Mouse (Mus musculus) heart, postnatal 14 days (tissue): ENCODE results near the gene Gm13283. TPM values are rescaled to one million over a fixed set of nuclear protein-coding genes. Genes with fewer than 3 reads are reported as not detected.

Experiments
- total RNA-seq, 2 experiments: library from RNA; stranded (reverse); gene quantifications; 2 replicates each; pipeline ENCODE4 v1.2.3; 2021

Gm13283 gene
- total RNA-seq, 2 experiments from 2014 or later = not detected

Other genes with a start within 250 kb of the Gm13283 start
- gene Ifnb1, start 237.3 kb upstream of the Gm13283 start, total RNA-seq = not detected
- gene Ifna15, start 201.9 kb upstream of the Gm13283 start, total RNA-seq = not detected
- not detected for gene Ifna14, start 188.3 kb upstream of the Gm13283 start, total RNA-seq
- not detected for gene Ifna9, start 167.7 kb upstream of the Gm13283 start, total RNA-seq
- not detected for gene Ifna12, start 156.7 kb upstream of the Gm13283 start, total RNA-seq
- gene C87499, start 125.7 kb upstream of the Gm13283 start, total RNA-seq = not detected
- gene Ifna13, start 115.7 kb upstream of the Gm13283 start, total RNA-seq = not detected
- not detected for gene Ifna16, start 83.2 kb upstream of the Gm13283 start, total RNA-seq
- not detected for gene Ifna2, start 76.2 kb upstream of the Gm13283 start, total RNA-seq
- not detected for gene Ifnab, start 68.8 kb upstream of the Gm13283 start, total RNA-seq
- gene Gm26566, start 38.3 kb upstream of the Gm13283 start, total RNA-seq = 1 to 10 TPM in 1 of 2 experiments, under 1 TPM in 1; 0.22 to 1.0 TPM
- gene Klhl9, start 37.7 kb upstream of the Gm13283 start, total RNA-seq = 10 to 100 TPM; 73.9 to 75.5 TPM
- not detected for gene Gm13271, start 5.3 kb upstream of the Gm13283 start, total RNA-seq
- gene Gm13290, start 13.7 kb downstream of the Gm13283 start, total RNA-seq = not detected
- gene Gm13289, start 16.8 kb downstream of the Gm13283 start, total RNA-seq = not detected
- not detected for gene Gm13272, start 19.7 kb downstream of the Gm13283 start, total RNA-seq
- not detected for gene Ifnz, start 22.0 kb downstream of the Gm13283 start, total RNA-seq
- not detected for gene Gm13276, start 25.6 kb downstream of the Gm13283 start, total RNA-seq
- not detected for gene Gm13277, start 28.5 kb downstream of the Gm13283 start, total RNA-seq
- gene Gm13278, start 31.4 kb downstream of the Gm13283 start, total RNA-seq = not detected
- not detected for gene Gm13275, start 34.4 kb downstream of the Gm13283 start, total RNA-seq
- not detected for gene Gm13279, start 37.3 kb downstream of the Gm13283 start, total RNA-seq
- gene Gm13285, start 39.5 kb downstream of the Gm13283 start, total RNA-seq = under 1 TPM; 0.19 to 0.22 TPM
- gene Gm13287, start 43.1 kb downstream of the Gm13283 start, total RNA-seq = not detected
- not detected for gene Gm13288, start 45.4 kb downstream of the Gm13283 start, total RNA-seq
- not detected for gene Ifna7, start 56.1 kb downstream of the Gm13283 start, total RNA-seq
- not detected for gene Ifna11, start 59.8 kb downstream of the Gm13283 start, total RNA-seq
- gene Ifna6, start 67.3 kb downstream of the Gm13283 start, total RNA-seq = not detected
- not detected for gene Ifna5, start 75.4 kb downstream of the Gm13283 start, total RNA-seq
- not detected for gene Ifna4, start 81.7 kb downstream of the Gm13283 start, total RNA-seq
- not detected for gene Ifna1, start 90.0 kb downstream of the Gm13283 start, total RNA-seq
- gene Ifne, start 120.1 kb downstream of the Gm13283 start, total RNA-seq = not detected